In genomic region chr19:35045576-35045975, GRCm38 (mm10) we compare ENCODE assay signal across 26 mouse cellular contexts.
"Had no signal": no experiment of that assay in that cellular context is flagged by ENCODE, and none has a peak within 500 bp of the region (broad histone marks: within the 10 kb centered on the region; RNA-seq: fewer than 3 reads in every experiment).

No protein-coding gene starts in this region.

- H3K27me3 ChIP-seq: heart, embryonic 13.5 days; heart, embryonic 15.5 days; hindbrain, embryonic 12.5 days; intestine, embryonic 15.5 days; limb, embryonic 12.5 days had no signal

- H3K27ac ChIP-seq: gastrocnemius, adult 2 months; heart, adult 2 months; heart, embryonic 13.5 days; heart, embryonic 15.5 days; hindbrain, embryonic 10.5 days; hindbrain, embryonic 12.5 days; hindbrain, embryonic 14.5 days; intestine, embryonic 15.5 days; layer of hippocampus, adult 2 months; left cerebral cortex, adult 2 months; limb, embryonic 10.5 days; limb, embryonic 12.5 days had no signal

- ATAC-seq: hindbrain, embryonic 16.5 days; inflammation-experienced regulatory T-cells, adult 6 months; intestine, embryonic 15.5 days; intestine, postnatal 0 days had no signal

- H3K36me3 ChIP-seq: heart, embryonic 13.5 days; heart, embryonic 15.5 days; hindbrain, embryonic 10.5 days; hindbrain, embryonic 12.5 days; intestine, embryonic 15.5 days; limb, embryonic 10.5 days; limb, embryonic 12.5 days had no signal

- H3K9ac ChIP-seq: heart, embryonic 13.5 days; heart, embryonic 15.5 days; hindbrain, embryonic 12.5 days; hindbrain, embryonic 14.5 days; intestine, embryonic 15.5 days; limb, embryonic 12.5 days had no signal

- DNase-seq: gastrocnemius, adult 2 months; gastrocnemius, postnatal 14 days; gastrocnemius, postnatal 36 days; heart, adult 2 months; heart, postnatal 14 days; heart, postnatal 36 days; kidney, adult 18-20 months; kidney, adult 8-10 months; kidney, postnatal 10 days; kidney, postnatal 25 days; kidney, postnatal 4 days; liver had no signal

- H3K4me3 ChIP-seq: gastrocnemius, adult 2 months; heart, adult 2 months; heart, embryonic 13.5 days; heart, embryonic 15.5 days; hindbrain, embryonic 10.5 days; hindbrain, embryonic 12.5 days; intestine, embryonic 15.5 days; layer of hippocampus, adult 2 months; left cerebral cortex, adult 2 months; limb, embryonic 10.5 days; limb, embryonic 12.5 days had no signal

- H3K4me2 ChIP-seq: heart, embryonic 11.5 days; heart, embryonic 13.5 days; heart, embryonic 15.5 days; hindbrain, embryonic 12.5 days; hindbrain, embryonic 14.5 days; intestine, embryonic 15.5 days; limb, embryonic 12.5 days had no signal

- H3K9me3 ChIP-seq: heart, embryonic 13.5 days; heart, embryonic 15.5 days; hindbrain, embryonic 10.5 days; hindbrain, embryonic 12.5 days; intestine, embryonic 15.5 days; limb, embryonic 10.5 days; limb, embryonic 12.5 days had no signal

- H3K4me1 ChIP-seq: heart, embryonic 13.5 days; heart, embryonic 15.5 days; hindbrain, embryonic 10.5 days; hindbrain, embryonic 12.5 days; intestine, embryonic 15.5 days; limb, embryonic 10.5 days; limb, embryonic 12.5 days had no signal
